Mouse (Mus musculus): ENCODE measurements at regions not wholly inside any gene's neighbourhood (a gene's known extent, or its start where the extent isn't known, plus 50 kb on each side); places are given as distances from the start of the nearest gene placed in this dataset.

DNA sequence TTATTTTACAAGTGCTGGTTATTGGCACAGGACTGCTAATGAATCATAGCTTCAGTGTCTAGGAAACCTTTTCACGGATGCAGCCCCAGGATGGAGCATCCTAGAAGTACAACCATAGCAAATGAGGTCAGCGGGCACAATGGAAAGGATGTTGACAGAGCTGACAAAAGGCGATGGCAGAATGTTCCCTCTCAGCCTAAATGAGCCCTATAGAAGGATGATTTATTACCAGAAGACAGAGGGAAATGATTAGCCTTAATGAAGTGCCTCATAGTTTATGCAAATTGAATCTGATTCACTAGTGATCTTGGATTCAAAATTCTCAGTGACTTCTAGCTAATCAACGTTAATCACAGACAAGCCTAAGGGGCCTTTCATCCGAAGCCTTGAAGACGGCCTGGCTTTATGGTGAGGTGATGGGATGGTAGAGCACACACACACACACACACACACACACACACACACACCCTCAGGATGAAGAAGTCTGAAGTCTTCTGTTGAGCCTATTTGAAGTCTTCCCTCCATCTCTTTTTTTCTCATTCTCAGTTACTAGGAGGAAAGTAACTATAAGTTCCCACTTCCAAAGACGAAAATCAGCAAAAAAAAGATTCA, 267.4 kb upstream of the Clec14a start:
- WGBS = 62% methylated on average over 7 of the region's 7 CpGs

DNA sequence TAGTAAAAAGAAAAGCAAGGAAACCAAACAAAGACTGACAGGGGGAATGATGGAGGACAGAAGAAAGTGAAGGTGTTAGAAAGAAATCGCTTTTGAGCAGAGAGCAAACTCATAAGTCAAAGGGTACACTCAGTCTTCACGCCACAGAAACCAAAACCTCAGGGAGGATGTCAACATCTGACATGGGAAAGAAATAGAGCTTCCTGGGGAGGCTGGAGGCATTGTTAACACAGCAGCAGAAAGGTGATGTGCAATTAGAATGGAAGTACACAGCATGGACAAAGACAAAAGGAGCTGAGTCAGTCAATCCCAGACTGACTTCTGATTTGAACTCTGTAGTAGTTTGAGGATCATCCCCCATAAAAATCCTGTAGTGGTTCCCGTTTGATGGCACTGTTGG, 261.2 kb upstream of the Clec14a start:
- Histone ChIP-seq H3K9ac (no peak overlapping the region), H3K9me3 (replicated peaks) (no peaks in the 10 kb centered on the region), H3K27ac (replicated peaks) (no peak overlapping the region), H3K27me3 (no peaks in the 10 kb centered on the region), H3K36me3 (no peaks in the 10 kb centered on the region), H3K4me3 (replicated peaks) (no peak overlapping the region), H3K4me1 (no peaks in the 10 kb centered on the region), H3K4me2 (replicated peaks) (no peak overlapping the region)
- WGBS = 76% methylated on average over 3 of the region's 3 CpGs
- no peak for ATAC-seq (ENCODE audit: insufficient number of reproducible peaks, low FRiP score, low TSS enrichment, low read depth)

More for the DNA sequence above, 267.4 kb upstream of the Clec14a start:
- no peak for ATAC-seq (ENCODE audit: insufficient number of reproducible peaks, low FRiP score, low TSS enrichment, low read depth)
- no peaks in the 10 kb centered on the region for H3K27me3 ChIP-seq
- H3K9me3 ChIP-seq (replicated peaks) = no peaks in the 10 kb centered on the region
- no peak overlapping the region for H3K4me3 ChIP-seq (replicated peaks)
- no peak overlapping the region for H3K4me2 ChIP-seq (replicated peaks)
- H3K4me1 ChIP-seq = no peaks in the 10 kb centered on the region
- no peak overlapping the region for H3K9ac ChIP-seq
- no peak overlapping the region for H3K27ac ChIP-seq (replicated peaks)
- no peaks in the 10 kb centered on the region for H3K36me3 ChIP-seq

DNA sequence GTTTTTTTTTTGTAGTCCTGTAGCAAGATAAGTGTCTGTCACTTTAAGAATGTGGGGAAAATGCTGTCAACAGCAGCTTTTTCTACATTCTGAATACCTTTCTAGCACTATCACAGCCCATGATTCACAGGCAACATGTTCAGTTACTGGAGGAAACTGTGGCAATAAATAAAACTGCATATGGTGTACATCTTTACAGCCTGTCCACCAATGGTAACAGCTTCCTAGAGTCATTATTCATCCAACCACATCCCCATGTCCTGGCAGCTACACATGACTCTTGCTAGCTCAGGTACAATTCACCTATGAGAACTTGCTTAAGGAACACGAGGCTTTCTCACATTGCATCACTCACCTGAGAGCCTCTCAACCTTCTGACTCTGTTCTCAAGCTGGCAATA, 247.7 kb upstream of the Clec14a start:
- Histone ChIP-seq H3K27ac (replicated peaks) (no peak overlapping the region), H3K4me3 (replicated peaks) (no peak overlapping the region), H3K4me2 (replicated peaks) (no peak overlapping the region), H3K36me3 (no peaks in the 10 kb centered on the region), H3K4me1 (no peaks in the 10 kb centered on the region), H3K9ac (no peak overlapping the region), H3K27me3 (no peaks in the 10 kb centered on the region), H3K9me3 (replicated peaks) (no peaks in the 10 kb centered on the region)
- 65% methylated on average over 1 of the region's 1 CpGs for WGBS
- no peak for ATAC-seq (ENCODE audit: insufficient number of reproducible peaks, low FRiP score, low TSS enrichment, low read depth)

DNA sequence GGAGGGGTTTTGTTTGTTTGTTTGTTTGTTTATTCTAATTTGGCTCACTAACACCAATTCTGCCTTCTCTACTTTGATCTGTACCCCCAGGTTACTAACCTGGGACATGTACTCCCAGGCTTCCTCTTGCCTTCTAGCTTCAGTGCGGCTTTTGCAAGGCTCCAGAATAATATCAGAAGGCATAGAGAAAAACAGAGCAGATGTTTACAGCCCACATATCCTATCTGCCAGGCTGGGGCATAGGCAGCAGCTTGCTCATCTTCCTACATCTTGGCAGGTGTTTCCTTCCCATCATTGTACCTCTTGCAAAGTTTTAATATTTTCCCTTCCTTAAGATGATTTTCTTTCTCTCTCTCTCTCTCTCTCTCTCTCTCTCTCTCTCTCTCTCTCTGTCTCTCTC, 244.9 kb upstream of the Clec14a start:
- Histone ChIP-seq H3K4me3 (replicated peaks) (no peak overlapping the region), H3K36me3 (no peaks in the 10 kb centered on the region), H3K27me3 (no peaks in the 10 kb centered on the region), H3K27ac (replicated peaks) (no peak overlapping the region), H3K4me2 (replicated peaks) (no peak overlapping the region), H3K9ac (no peak overlapping the region), H3K4me1 (no peaks in the 10 kb centered on the region), H3K9me3 (replicated peaks) (no peaks in the 10 kb centered on the region)
- no peak for ATAC-seq (ENCODE audit: insufficient number of reproducible peaks, low FRiP score, low TSS enrichment, low read depth)
- WGBS = 83% methylated on average over 1 of the region's 1 CpGs

DNA sequence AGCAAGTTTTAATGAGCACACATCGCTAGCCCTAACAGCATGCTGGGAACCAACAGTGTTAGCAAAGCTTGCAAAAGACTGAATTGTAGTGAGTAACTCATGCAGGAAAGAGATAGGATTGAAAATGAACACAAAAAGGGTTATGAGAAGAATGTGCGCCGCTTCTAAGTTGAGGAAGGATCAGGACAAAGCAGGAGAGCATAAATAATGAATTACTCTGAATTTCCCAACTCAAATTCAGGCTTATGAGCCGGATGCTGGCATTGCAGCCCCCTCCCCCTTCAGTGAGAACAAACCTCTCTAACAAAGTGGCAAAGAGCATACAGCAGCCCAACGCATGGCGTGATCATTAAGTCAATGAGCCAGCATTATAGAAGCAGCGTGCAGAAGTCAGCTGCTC, 243.6 kb upstream of the Clec14a start:
- no peaks in the 10 kb centered on the region for H3K4me1 ChIP-seq
- H3K9me3 ChIP-seq (replicated peaks) = no peaks in the 10 kb centered on the region
- no peak overlapping the region for H3K4me3 ChIP-seq (replicated peaks)
- 60% methylated on average over 7 of the region's 7 CpGs for WGBS
- no peaks in the 10 kb centered on the region for H3K27me3 ChIP-seq
- no peaks in the 10 kb centered on the region for H3K36me3 ChIP-seq
- ATAC-seq (ENCODE audit: insufficient number of reproducible peaks, low FRiP score, low TSS enrichment, low read depth) = no peak
- no peak overlapping the region for H3K9ac ChIP-seq
- H3K4me2 ChIP-seq (replicated peaks) = no peak overlapping the region
- H3K27ac ChIP-seq (replicated peaks) = no peak overlapping the region

DNA sequence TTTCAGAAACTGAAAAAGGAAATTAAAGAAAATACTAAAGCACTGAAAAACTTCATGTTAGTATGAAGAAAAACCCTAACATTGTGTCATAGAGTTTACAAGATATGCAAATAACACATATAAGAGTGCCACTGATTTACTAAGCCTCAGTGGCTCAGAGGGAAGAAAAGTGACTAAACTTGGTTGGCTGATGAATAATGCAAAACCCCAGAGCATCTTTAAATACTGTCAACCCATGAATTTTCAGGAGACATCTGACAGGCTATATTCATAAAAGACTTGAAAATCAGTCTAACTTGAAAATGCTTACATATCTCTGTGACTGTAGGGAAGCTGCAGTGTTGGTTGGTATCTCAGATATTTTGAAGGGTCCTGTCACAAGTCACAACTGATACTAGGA, 235.2 kb upstream of the Clec14a start:
- no peaks in the 10 kb centered on the region for H3K27me3 ChIP-seq
- ATAC-seq (ENCODE audit: insufficient number of reproducible peaks, low FRiP score, low TSS enrichment, low read depth) = no peak
- H3K4me3 ChIP-seq (replicated peaks) = no peak overlapping the region
- H3K9me3 ChIP-seq (replicated peaks) = no peaks in the 10 kb centered on the region
- H3K4me2 ChIP-seq (replicated peaks) = no peak overlapping the region
- H3K27ac ChIP-seq (replicated peaks) = no peak overlapping the region
- no peaks in the 10 kb centered on the region for H3K4me1 ChIP-seq
- H3K9ac ChIP-seq = no peak overlapping the region
- H3K36me3 ChIP-seq = no peaks in the 10 kb centered on the region

DNA sequence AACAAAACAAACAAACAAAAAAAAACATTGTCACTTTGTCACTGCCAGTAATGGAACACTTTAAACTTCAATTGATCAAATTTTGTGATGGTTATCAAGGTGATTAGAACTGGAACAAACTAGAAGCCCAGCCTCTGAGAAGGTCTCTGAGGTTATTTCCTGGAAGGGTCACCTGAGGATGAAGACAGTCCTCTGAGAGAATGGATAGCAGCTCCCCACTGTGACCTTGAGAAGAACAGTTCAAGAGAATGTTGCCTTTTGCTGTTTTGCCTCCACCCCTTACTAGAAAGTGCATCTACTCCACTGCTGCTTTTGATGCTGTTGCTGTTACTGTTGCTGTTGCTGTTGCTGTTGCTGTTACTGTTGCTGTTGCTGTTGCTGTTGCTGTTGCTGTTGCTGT, 205.1 kb upstream of the Clec14a start:
- no peak for ATAC-seq (ENCODE audit: insufficient number of reproducible peaks, low FRiP score, low TSS enrichment, low read depth)
- H3K9me3 ChIP-seq (replicated peaks) = no peaks in the 10 kb centered on the region
- H3K9ac ChIP-seq = no peak overlapping the region

DNA sequence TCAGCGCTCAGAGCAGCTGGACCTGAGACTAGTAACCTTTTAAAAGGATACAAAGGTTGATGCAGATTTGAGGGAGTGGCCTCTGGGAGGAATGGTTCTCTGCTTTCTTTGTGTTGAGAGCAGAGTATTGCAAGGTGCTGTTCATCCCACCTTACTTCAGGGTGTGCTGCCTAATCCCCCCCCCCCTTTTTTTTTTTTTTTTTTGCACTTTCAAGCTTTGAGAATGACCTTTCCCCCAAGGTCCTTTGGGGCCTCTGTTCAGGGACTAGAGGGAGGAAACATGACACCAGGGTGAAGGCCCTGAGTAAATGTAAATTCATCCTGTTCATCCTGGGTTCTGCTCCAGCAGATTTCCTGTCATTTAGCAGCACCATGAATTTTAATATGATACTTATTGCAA, 204.4 kb upstream of the Clec14a start:
- Histone ChIP-seq H3K36me3 (no peaks in the 10 kb centered on the region), H3K27me3 (no peaks in the 10 kb centered on the region), H3K27ac (replicated peaks) (no peak overlapping the region), H3K4me1 (no peaks in the 10 kb centered on the region), H3K4me3 (replicated peaks) (no peak overlapping the region), H3K4me2 (replicated peaks) (no peak overlapping the region), H3K9ac (no peak overlapping the region), H3K9me3 (replicated peaks) (no peaks in the 10 kb centered on the region)
- 64% methylated on average over 1 of the region's 1 CpGs for WGBS
- no peak for ATAC-seq (ENCODE audit: insufficient number of reproducible peaks, low FRiP score, low TSS enrichment, low read depth)

More for the DNA sequence above, 205.1 kb upstream of the Clec14a start:
- H3K27ac ChIP-seq (replicated peaks) = no peak overlapping the region
- no peak overlapping the region for H3K4me2 ChIP-seq (replicated peaks)
- H3K4me1 ChIP-seq = no peaks in the 10 kb centered on the region
- H3K36me3 ChIP-seq = no peaks in the 10 kb centered on the region
- no peak overlapping the region for H3K4me3 ChIP-seq (replicated peaks)
- H3K27me3 ChIP-seq = no peaks in the 10 kb centered on the region

DNA sequence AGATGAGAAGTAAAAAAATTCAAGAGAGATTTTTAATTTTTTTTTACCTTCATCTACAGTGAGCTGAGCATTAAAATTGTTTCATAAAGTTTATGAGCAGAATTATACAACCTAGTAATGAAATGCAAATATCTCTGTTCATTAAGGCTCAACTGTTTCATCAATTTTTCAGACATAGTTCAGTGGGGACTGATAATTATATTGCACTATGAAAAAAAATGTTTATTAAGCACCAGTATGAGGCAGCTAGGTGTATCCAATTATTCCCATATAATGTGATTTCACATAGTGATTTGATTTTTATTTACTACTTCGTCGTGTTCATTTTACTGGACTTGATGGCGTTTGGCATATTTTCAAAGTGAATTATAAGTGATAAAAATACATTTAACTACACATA, 191.4 kb upstream of the Clec14a start:
- Histone ChIP-seq H3K9me3 (replicated peaks) (no peaks in the 10 kb centered on the region), H3K27me3 (no peaks in the 10 kb centered on the region), H3K36me3 (no peaks in the 10 kb centered on the region), H3K9ac (no peak overlapping the region), H3K4me2 (replicated peaks) (no peak overlapping the region), H3K4me3 (replicated peaks) (no peak overlapping the region), H3K27ac (replicated peaks) (no peak overlapping the region), H3K4me1 (no peaks in the 10 kb centered on the region)
- 84% methylated on average over 3 of the region's 3 CpGs for WGBS
- ATAC-seq (ENCODE audit: insufficient number of reproducible peaks, low FRiP score, low TSS enrichment, low read depth) = no peak

DNA sequence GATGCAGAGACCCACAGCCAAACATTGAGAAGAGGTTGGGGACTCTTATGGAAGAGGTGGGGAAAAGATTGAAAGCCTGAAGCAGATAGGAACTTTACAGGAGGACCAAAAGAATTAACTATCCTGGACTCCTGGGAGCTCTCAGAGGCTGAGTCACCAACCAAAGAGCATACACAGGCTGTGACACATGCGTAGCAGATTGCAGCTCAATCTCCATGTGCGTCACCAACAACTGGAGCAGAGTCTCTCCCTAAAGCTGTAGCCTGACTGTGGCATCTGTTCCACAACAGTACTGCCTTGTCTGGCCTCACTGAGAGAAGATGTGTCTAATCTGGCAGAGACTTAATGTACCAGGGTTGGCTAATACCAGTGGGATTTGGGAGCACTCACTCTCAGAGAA, 185.7 kb upstream of the Clec14a start:
- Histone ChIP-seq H3K36me3 (no peaks in the 10 kb centered on the region), H3K27ac (replicated peaks) (no peak overlapping the region), H3K9ac (no peak overlapping the region), H3K4me2 (replicated peaks) (no peak overlapping the region), H3K27me3 (no peaks in the 10 kb centered on the region), H3K9me3 (replicated peaks) (no peaks in the 10 kb centered on the region), H3K4me3 (replicated peaks) (no peak overlapping the region), H3K4me1 (no peaks in the 10 kb centered on the region)
- 92% methylated on average over 2 of the region's 2 CpGs for WGBS
- no peak for ATAC-seq (ENCODE audit: insufficient number of reproducible peaks, low FRiP score, low TSS enrichment, low read depth)

DNA sequence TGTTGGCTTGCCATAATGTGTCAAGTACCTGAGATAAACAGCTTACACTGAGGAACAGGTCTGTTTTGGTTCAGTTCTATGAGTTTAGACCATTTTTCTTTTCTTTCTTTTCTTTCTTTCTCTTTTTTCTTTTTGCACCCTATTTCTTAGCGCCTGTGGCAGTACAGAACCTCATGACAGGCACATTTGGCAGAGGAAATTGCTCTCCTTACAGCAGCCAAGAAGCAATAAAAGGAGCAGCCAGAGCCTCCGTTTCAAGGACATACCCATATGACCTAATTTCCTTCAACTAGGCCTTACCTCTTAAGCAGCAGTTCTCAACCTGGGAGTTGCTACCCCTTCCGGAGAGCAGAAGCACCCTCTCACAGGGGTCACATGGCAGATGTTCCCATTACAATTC, 173.9 kb upstream of the Clec14a start:
- 52% methylated on average over 3 of the region's 3 CpGs for WGBS
- H3K36me3 ChIP-seq = no peaks in the 10 kb centered on the region
- H3K27me3 ChIP-seq = no peaks in the 10 kb centered on the region
- H3K9me3 ChIP-seq (replicated peaks) = no peaks in the 10 kb centered on the region
- no peak overlapping the region for H3K4me2 ChIP-seq (replicated peaks)
- no peak overlapping the region for H3K4me3 ChIP-seq (replicated peaks)
- no peak overlapping the region for H3K9ac ChIP-seq
- ATAC-seq (ENCODE audit: insufficient number of reproducible peaks, low FRiP score, low TSS enrichment, low read depth) = no peak
- H3K4me1 ChIP-seq = no peaks in the 10 kb centered on the region
- no peak overlapping the region for H3K27ac ChIP-seq (replicated peaks)

DNA sequence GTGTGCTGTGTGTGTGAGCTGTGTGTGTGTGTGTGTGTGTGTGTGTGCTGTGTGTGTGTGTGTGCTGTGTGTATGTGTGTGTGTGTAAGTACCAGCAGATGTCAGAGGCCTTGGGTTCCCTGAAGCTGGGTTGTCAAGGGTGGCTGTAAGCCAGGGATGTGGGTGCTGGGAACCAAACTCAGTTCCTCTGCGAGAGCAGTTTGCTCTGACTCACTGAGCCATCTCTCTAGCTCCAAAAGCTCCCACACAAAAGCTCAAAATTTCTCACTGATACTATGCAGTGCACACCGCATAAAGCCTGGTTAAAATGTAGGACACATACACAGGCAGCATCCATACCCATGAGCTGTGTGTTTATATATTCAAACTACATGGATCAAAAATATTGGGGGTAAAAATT, 172.9 kb upstream of the Clec14a start:
- Histone ChIP-seq H3K4me2 (replicated peaks) (no peak overlapping the region), H3K4me3 (replicated peaks) (no peak overlapping the region), H3K9ac (no peak overlapping the region), H3K36me3 (no peaks in the 10 kb centered on the region), H3K4me1 (no peaks in the 10 kb centered on the region), H3K27ac (replicated peaks) (no peak overlapping the region), H3K9me3 (replicated peaks) (no peaks in the 10 kb centered on the region), H3K27me3 (no peaks in the 10 kb centered on the region)
- WGBS = 98% methylated on average over 2 of the region's 2 CpGs
- ATAC-seq (ENCODE audit: insufficient number of reproducible peaks, low FRiP score, low TSS enrichment, low read depth) = no peak

Measured in embryonic facial prominence, embryonic 15.5 days (tissue).